Mouse (Mus musculus) CD4-positive, CD25-positive, alpha-beta regulatory T cell, adult 2 months (primary cell): ENCODE measurements around the gene Hist1h4c.

Experiments
- DNase-seq: peaks from one replicate; pipeline ENCODE4 v3.0.0-alpha.2; 2012; ENCODE audit warnings: low read depth, low spot score

The Hist1h4c gene

DNA sequence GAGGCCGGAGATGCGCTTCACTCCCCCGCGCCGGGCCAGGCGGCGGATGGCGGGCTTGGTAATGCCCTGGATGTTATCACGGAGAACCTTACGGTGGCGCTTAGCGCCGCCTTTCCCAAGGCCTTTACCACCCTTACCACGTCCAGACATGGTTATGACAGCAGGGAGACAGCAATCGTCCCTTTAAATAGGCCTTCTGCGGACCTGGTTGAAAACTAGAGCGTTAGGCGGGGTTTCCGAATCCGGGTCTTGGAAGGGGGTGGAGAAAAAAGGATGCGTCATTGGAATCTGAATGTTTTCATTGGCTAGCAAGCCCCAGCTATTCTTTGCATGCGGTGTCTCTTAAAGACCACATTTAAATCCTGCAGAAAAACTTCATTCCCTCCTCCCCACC lies at the start of gene Hist1h4c:
Gene Hist1h4c (minus strand): TSS at position 155 of the 394 bp plus-strand sequence.
- peak; percentile 97 for DNase-seq

DNA sequence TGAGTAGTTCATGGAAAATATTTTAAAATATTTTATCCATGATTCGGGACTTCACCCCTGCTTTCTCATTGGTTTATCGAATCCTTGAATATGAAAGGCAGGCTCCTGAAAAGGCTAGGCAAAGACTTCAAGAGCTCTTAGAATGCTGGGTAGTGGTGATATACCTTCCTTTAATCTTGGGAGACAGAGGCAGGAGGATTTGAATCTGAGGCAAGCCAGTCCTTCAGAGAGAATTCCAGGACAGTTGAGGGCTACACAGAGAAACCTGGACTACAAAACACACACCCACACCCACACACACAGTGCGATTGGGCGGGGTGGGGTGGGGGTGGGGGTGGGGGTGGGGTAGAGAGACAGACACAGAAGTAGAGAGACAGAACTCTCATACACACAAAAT lies 49.6 kb upstream of the Hist1h4c start:
- DNase-seq: no peak

DNA sequence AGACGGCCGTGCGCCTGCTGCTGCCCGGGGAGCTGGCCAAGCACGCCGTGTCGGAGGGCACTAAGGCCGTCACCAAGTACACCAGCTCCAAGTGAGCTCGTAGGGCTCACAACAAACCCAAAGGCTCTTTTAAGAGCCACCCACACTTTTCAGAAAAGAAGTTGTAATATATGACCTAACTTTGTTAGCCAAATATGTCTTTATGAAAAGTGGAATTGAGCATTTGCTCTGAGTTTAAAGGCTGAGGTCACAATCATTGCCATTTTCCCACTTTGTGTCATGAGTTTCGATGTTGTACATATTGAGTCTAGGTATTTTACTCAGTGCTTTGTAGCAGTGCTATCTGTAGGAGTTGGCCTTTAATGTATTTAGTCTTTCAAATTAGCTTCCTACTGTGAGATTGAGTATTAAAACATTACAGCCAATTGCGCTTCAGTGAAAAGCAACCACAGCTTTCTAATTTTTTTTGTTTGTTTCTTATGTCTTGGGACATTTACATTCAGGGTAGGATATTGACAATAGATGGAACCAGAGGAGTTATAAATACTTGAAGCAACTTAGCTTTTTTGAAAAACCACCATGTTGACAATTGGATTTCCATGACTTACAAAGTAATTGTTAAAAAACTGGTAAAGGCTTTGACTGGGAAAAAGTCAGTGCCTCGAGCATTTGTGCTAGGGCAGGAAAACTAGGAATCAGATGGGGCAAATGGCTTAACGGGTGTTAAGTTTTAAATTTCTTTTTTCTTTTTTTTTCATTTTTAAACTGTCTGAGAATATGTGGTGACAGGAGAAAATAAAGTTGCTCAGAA lies 49.0 kb upstream of the Hist1h4c start:
- peak; percentile 31 for DNase-seq

DNA sequence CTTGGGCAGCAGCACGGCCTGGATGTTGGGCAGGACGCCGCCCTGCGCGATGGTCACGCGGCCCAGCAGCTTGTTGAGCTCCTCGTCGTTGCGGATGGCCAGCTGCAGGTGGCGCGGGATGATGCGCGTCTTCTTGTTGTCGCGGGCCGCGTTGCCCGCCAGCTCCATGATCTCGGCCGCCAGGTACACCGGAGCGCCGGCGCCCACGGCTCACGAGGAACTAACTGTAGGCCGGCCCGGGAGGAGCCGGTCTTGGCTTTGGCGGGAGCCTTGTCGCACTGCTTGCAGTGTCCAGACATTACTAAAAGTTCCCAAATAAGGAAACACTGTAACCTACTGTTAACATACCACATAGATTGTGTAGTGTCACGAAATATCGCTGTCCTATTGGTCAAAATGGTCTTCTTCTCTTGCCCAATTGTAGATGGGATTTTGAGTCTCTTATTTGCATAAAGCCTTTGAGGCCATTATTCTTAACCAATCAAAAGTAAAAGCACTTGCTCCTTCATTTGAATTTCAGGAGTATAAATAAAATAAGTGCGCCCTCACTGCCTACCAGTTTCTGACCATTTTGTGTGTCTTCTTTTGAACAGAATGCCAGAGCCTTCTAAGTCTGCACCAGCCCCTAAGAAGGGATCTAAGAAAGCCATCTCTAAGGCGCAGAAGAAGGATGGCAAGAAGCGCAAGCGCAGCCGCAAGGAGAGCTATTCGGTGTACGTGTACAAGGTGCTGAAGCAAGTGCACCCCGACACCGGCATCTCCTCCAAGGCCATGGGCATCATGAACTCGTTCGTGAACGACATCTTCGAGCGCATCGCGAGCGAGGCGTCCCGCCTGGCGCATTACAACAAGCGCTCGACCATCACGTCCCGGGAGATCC lies 48.2 kb upstream of the Hist1h4c start, which contains the start of gene Hist1h2bb:
Gene Hist1h2bb (plus strand): TSS at position 534 of the 880 bp plus-strand sequence.
- DNase-seq: peak; percentile 87

DNA sequence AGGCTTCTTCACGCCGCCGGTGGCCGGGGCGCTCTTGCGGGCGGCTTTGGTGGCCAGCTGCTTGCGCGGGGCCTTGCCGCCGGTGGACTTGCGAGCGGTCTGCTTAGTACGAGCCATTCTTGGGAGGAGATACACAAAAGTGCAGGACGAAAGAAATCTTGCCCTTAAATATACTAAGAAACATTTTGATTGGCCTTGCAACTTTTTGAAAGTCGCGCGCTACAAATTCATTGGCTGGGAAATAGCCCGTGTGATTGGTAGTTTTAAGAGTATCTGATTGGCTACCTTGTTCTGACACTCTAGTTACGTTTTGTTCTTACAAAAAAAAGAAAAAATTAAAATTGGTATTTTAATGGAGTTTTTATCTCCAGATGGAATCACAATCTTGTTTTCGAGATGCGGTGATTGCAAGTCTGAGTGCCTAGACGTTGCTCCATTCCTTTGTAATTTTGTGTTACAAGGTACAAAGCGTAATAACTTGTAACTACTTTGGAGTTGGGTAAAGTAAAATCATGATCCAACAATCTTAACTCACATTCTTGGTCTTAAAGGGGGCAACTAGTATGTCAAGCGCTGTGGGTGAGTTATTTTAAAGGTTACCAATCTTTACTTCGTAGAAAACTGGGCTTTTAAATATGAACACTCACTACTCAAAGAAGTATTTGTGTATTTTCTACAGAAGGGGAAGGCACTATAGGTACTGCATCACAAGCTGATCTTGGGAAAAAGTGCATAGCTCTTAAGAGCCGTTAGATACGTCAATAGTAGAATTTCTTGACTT lies 47.3 kb upstream of the Hist1h4c start, which contains the start of gene Hist1h3c:
Gene Hist1h3c (minus strand): TSS at position 222 of the 781 bp plus-strand sequence.
- peak; percentile 91 for DNase-seq

DNA sequence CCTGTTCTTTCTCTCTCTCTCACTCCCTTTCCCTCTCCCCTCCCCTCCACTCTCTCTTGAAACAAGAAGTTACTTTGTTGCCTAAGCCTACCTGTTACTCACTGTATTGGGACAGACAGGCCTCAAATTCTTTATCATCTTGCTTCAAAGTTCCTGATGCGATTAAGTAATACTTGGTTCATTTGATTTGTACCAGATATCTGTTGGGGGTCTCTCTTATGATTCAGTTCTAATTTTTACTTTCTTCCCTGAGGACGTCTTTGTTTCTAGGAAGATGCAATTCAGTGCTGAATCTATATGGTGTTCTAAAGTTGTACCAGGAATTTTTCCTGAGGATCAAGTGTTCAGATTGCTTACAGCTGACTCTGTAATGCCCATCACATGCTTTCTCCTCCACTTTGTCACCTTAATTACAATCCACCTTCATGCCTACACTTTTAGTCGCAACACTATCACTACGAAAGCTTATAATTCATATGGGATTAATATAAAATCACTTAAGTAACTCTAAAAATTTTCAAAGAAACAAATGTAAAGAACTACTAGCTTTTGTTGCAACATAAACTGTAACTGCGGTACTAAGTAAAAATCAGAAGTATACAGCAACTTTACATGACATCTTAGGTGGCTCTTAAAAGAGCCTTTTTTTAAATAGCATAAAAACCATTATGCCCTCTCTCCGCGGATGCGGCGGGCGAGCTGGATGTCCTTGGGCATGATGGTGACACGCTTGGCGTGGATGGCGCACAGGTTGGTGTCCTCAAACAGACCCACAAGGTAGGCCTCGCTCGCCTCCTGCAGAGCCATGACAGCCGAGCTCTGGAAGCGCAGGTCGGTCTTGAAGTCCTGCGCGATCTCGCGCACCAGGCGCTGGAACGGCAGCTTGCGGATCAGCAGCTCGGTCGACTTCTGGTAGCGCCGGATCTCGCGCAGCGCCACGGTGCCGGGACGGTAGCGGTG lies 46.4 kb upstream of the Hist1h4c start:
- DNase-seq: no peak

DNA sequence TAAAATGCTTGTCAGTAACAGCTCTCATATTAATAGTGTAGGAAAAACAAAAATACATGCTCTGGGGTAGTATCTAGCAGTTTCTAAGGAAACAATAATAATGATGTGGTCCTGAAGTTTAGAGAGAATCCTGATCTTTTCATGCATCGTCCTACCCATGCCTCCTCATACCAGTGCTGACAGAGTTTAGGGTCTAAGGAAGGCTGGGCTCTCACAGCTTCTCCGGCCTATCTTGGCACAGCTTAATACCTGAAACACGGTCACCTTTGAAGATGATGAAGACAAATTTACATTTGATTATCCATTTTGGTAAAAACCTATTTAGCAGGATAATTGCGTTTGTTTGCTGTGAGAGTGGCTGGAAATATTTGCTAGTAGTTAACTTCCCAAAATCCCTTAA lies 45.7 kb upstream of the Hist1h4c start:
- DNase-seq: no peak

DNA sequence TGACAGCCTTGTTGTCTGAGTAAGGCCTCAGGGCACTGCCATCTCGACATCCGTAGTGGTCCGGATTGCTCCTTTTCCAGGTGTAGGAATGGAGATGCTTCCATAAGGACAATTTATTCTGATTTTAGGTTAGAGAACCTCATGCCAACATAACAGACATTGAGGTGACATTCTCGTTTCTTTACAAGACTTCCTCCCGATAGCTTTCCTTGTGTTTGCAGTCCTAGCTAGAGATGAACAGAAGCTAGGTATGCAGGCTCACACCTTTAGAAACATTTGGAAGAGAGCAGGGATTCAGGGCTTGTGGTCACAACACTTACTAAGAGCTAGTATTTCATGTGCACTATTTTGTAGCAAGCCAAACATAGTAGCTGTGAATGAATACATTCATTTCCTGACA lies 45.0 kb upstream of the Hist1h4c start:
- no peak for DNase-seq

DNA sequence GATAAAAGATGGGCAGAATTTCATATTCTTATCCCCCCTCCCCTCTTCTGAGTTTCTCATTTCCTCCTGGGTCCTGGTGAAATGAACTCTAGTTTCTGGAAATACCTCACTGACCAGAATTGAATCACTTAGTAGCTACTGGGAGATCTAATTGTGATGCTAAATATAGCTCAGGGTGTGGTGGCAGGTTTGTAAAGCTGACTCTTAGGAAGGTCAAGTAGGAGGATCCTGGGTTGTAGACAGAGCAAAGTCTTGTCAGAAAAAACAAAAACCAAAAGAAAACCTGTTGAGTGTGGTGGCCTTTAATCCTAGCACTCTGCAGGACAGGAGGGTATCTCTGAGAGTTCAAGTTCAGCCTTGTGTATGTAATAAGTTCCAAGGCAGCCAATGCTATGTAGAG lies 43.8 kb upstream of the Hist1h4c start:
- no peak for DNase-seq

DNA sequence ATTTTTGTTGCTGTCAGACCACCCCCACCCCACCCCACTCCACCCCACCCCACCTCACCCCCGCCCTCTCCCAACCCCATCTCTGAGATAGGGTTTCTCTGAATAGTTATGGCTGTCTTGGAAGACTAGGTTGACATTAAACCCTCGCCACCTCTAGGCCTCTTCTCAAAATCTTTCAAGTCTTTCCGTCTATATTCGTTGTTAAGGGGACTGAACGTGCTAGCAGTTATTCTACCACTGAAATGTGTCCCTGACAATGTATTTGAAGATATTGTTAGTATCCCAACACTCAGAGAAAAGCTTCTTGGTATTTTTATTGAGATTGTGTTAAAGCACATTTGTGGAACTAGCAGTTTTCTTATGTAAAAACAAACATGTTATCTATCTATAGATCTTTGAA lies 42.7 kb upstream of the Hist1h4c start:
- DNase-seq: no peak

DNA sequence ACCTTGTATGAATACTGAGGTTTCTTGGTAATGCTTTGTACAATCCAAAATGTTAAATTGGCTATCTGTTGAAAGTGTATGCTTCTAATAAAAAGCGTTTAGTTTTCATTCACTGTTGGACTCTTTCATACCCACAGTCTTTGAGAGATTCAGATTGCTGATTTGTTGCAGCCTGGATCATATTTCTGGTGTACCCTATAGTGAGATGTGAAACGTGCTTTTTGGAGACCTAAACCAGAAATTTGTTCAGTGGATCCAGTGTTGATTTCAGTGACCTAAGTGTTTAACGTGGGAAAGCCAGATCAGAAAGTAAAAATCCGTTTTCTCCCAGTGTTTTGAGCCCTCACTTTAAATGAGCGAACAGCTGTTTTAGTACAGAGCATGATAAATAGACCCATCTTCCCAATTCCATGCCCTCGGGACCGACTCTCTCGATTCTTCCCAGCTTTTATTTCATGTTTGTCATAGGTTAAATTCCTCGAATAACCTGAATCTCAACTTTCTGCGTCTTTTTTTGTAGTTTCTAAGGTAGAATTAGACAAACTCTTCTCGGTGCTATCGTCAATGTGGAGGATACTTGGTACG lies 42.1 kb upstream of the Hist1h4c start:
- DNase-seq: no peak

DNA sequence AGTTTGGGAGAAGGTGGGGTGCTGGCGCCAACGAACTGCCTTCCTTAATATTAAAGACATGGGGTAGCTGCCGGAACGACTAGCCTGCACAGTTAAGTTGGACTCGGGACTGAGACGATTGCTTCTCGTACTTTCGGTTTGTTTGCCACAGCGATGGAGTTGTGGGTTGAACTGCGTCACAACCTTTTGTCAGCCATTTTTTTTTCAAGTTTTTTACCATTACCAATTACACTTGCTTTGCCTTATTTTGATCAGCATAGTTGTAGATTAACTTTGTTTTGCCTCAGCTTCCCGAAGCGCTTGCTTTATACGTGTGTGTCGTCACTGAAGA lies 41.6 kb upstream of the Hist1h4c start:
- DNase-seq: peak; percentile 91

DNA sequence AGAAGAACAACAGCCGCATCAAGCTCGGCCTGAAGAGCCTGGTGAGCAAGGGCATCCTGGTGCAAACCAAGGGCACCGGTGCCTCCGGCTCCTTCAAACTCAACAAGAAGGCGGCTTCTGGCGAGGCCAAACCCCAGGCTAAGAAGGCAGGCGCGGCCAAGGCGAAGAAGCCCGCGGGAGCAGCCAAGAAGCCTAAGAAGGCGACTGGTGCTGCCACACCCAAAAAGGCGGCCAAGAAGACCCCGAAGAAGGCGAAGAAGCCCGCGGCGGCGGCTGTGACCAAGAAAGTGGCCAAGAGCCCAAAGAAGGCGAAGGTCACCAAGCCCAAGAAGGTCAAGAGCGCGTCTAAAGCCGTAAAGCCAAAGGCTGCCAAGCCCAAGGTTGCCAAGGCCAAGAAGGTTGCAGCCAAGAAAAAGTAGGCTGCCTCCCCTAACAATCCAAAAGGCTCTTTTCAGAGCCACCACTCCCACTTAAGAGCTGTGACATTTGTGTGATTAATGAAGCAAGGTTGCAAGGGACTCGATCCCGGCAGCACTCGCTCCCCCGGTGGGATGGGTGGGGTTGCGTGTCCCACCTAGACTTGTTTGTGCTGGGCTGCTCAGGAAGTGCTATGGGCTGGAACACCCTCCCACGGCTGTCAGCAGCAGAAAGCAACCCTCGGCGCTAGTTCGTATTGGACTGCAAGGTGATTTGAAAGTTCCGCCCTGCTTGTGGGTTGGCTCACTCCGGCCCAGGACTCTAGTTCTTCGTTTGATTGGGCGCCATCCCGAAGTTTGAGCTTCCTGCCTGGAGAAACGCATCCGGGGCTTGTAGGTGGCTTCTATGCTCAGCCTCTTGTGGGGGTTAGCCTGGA lies 41.0 kb upstream of the Hist1h4c start:
- DNase-seq: peak; percentile 93

DNA sequence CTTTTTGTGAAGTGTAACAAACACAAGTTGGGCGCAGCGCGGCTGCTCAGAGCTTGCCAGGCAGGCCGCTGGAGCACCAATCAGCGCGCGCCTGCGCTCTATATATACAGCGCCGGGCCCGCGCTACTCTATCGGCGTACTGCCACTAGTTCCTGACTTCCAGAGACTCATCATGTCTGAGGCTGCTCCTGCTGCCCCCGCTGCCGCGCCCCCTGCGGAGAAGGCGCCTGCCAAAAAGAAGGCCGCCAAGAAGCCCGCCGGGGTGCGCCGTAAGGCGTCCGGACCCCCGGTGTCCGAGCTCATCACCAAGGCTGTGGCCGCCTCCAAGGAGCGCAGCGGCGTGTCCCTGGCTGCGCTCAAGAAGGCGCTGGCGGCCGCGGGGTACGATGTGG lies 40.4 kb upstream of the Hist1h4c start, which contains the start of gene Hist1h1c:
Gene Hist1h1c (plus strand): TSS at position 132 of the 392 bp plus-strand sequence.
- peak; percentile 93 for DNase-seq

DNA sequence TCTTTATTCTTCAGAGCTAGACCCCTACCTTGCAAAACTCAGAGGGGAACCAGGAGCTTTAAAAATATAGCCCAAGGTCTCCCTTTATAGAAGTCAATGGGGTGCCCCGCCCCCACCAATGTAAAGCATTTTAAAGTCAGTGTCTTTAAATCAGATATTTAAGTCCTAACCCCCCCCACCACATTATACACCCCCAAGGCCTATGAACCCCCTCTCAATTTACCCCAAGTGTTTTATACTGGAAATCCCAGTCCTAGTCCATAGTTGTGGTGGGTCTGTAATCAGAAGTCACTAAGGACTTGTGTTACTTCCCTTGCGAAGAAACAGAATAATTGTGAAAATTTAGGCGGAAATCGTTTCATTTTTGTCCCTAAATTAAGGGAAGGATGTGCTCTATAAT lies 39.8 kb upstream of the Hist1h4c start:
- peak; percentile 35 for DNase-seq

DNA sequence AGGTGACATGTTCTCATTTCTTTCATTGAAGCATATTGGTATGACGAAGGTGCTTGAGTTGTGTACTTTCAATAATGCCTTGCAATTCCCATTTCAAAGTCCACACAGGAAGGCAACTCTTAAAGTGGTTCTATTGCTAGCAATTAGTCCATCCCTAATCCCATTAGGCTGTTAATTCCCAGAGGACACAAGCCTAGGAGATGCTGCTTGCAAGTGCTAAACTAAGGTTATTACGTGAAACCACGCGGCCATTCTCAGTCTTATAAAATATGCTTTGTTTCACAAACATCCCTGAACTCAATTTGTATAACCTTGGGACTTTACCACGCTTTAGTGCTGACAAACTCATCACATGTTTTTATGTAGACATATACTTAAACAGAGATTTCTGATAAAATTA lies 38.8 kb upstream of the Hist1h4c start:
- DNase-seq: no peak

DNA sequence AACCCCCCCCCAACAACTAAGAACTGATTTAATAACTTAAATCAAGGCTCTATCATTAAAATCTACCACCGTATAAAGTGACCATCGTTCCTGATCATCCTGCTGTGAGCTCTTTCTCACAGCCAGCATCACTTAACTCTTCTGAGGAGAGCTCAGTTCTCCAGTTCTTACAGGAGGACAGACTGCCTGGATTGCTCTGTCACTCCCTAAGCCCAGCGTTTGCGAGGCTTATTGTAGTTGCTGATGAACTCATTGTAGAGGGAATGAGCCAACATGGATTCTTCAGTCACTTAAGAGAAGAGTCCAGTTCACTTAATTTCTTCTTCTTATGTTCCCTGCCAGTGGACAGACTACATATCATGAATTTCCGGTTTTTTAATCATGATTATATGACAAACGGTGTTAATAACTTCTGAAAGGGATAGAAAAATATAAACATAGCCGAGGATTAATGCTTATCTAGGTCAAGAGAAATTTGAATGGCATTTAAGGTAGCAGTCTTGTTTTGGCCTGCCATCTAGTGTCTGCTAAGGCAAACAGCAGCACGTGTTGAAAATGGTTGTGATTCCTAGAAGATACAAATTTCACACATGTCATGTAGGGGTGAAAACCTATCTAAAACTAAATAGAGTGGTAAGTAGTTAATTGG lies 34.0 kb upstream of the Hist1h4c start:
- DNase-seq: peak; percentile 77

DNA sequence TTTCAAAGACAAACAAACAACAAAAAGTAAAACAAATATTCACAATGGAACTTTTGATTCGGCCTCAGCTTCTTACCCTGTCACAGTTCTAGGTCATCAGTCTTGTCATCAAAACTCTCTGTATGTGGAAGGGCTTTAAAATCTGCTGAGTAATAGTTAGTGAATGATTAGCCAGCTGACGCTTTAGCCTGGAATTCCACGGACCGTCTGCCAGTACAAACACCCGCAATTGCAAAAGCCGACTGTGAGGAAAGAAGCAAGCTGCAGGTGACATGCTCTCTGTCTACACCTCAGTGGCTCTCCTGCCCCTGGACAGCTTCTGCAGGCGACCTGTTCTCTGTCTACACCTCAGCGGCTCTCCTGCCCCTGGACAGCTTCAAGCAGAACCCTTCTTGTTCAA lies 32.2 kb upstream of the Hist1h4c start:
- no peak for DNase-seq

DNA sequence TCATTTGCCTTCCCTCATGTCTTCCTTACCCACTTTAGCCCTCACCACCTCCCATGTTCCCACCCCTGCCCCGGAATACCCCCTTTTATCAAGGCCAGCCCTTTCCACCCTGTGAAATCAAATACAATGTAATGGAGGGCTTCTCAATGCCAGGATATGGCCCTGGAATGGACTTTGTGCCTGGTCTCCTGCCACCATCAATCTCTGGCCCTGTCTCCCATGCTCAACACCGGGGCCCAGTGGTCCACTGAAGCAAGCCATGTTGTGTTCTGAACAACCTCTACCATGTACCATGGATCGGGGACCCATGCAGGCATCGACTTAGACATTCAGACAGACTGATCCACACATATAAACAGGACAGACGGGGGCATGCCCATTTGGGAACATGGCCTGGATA lies 31.5 kb upstream of the Hist1h4c start:
- DNase-seq: no peak
